Mouse (Mus musculus): Measurements from ENCODE around the gene Pdgfra. TPM values are rescaled to one million over a fixed set of nuclear protein-coding genes. Genes with fewer than 3 reads are reported as not detected.

Gene Pdgfra
- polyA plus RNA-seq, 1 experiment, result 2.1 TPM

DNA sequence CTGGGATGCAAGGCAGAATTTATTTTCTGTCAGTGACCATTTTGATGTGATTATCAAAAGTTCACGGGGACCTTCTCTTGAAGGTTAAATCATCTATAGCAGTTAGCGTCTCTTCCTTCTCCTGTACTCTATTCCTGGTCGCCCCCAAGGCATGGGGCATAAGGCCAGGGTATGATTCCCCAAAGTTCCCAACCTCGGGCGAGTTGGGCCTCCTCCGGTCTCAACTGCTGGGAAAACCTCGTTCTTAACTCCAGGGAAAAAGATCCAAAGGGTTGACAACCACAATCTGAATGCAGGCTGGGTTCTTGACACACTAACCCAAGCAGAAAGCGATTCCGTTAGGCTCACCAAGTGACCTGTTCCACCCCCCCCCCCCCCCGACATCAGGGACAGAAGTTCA lies 2.7 kb upstream of the Pdgfra start:
- no peaks in the 10 kb centered on the region for H3K4me1 ChIP-seq (ENCODE audit: control insufficient read depth, insufficient read depth, low read length)
- peaks cover 49% of the 10 kb centered on the region for H3K27me3 ChIP-seq (ENCODE audit: control insufficient read depth, insufficient read depth, low read length, poor library complexity, severe bottlenecking)
- no peaks in the 10 kb centered on the region for H3K36me3 ChIP-seq (ENCODE audit: control insufficient read depth, insufficient read depth, low read length, poor library complexity, severe bottlenecking)
- no peaks in the 10 kb centered on the region for H3K9me3 ChIP-seq (replicated peaks; ENCODE audit: control insufficient read depth, insufficient read depth, low read length, poor library complexity, severe bottlenecking)
- H3K27ac ChIP-seq (ENCODE audit: insufficient read depth, low read length), result no peak overlapping the region
- TF ChIP-seq POLR2A (IDR thresholded peaks at IDR 0.05; ENCODE audit: insufficient read depth, low read length) (no peak), CTCF (IDR thresholded peaks at IDR 0.05; ENCODE audit: low read depth, low read length) (no peak), EP300 (IDR thresholded peaks at IDR 0.05; ENCODE audit: insufficient read depth, low read depth, low read length) (no peak)
- H3K4me3 ChIP-seq (ENCODE audit: low read depth, low read length), result no peak overlapping the region
- H3K9ac ChIP-seq (ENCODE audit: low read depth, poor library complexity, severe bottlenecking), result no peak overlapping the region

DNA sequence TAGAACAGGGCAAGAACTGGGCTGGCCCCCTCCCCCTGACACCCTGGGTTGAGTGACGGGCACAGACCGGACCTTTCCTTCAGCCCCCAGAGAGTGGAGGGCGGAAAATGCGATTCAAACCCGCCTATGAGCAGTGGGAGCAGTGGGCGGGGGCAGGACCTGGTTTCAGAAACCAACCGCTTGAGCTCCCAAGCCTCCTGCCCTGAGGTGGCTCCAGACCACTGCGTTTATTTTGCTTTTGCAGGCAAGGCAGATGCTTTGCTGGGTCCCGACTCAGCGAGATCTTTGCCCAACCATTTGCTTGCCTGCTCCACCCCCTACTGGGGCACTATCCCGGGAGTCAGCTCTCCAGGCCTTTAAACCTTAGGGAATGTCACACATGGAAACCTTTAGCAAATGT lies 2.2 kb upstream of the Pdgfra start:
- no peaks in the 10 kb centered on the region for H3K4me1 ChIP-seq (ENCODE audit: control insufficient read depth, insufficient read depth, low read length)
- TF ChIP-seq CTCF (IDR thresholded peaks at IDR 0.05; ENCODE audit: low read depth, low read length) (no peak), EP300 (IDR thresholded peaks at IDR 0.05; ENCODE audit: insufficient read depth, low read depth, low read length) (no peak), POLR2A (IDR thresholded peaks at IDR 0.05; ENCODE audit: insufficient read depth, low read length) (no peak)
- no peaks in the 10 kb centered on the region for H3K36me3 ChIP-seq (ENCODE audit: control insufficient read depth, insufficient read depth, low read length, poor library complexity, severe bottlenecking)
- no peak overlapping the region for H3K27ac ChIP-seq (ENCODE audit: insufficient read depth, low read length)
- H3K4me3 ChIP-seq (ENCODE audit: low read depth, low read length), result no peak overlapping the region
- H3K27me3 ChIP-seq (ENCODE audit: control insufficient read depth, insufficient read depth, low read length, poor library complexity, severe bottlenecking), result peaks cover 50% of the 10 kb centered on the region
- no peak overlapping the region for H3K9ac ChIP-seq (ENCODE audit: low read depth, poor library complexity, severe bottlenecking)
- no peaks in the 10 kb centered on the region for H3K9me3 ChIP-seq (replicated peaks; ENCODE audit: control insufficient read depth, insufficient read depth, low read length, poor library complexity, severe bottlenecking)

DNA sequence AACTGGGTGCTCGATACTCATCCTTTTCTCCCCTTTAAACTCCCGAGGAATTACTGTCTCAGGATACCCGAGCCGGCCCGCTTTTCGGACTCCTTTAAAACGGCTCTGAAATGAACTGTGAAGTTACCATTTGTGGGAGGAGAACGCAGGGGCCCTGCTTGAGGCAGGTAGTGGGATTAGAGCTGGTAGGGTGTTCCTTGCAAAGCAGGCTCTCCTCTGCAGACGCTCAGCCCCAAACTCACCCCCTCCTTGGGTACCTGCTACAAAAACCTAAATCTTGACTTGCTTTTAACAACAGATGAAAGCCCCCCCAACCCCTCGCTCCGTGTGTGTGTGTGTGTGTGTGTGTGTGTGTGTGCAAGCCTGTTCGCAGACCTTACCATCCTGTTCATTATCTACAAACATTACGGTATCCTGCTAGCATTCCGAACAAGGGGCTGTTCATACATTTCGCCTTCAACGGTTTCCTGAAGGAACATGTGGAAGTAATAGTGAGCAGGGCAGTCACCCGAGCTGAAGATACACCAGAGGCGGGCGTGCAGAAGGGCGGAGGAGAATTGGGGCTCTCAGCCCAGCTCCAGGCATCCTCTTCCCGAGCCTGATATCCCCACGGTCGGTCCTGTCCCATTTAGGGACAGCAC lies 1.6 kb upstream of the Pdgfra start:
- Histone ChIP-seq H3K9me3 (replicated peaks; ENCODE audit: control insufficient read depth, insufficient read depth, low read length, poor library complexity, severe bottlenecking) (no peaks in the 10 kb centered on the region), H3K4me3 (ENCODE audit: low read depth, low read length) (no peak overlapping the region), H3K27me3 (ENCODE audit: control insufficient read depth, insufficient read depth, low read length, poor library complexity, severe bottlenecking) (peaks cover 50% of the 10 kb centered on the region), H3K4me1 (ENCODE audit: control insufficient read depth, insufficient read depth, low read length) (no peaks in the 10 kb centered on the region), H3K9ac (ENCODE audit: low read depth, poor library complexity, severe bottlenecking) (no peak overlapping the region), H3K27ac (ENCODE audit: insufficient read depth, low read length) (no peak overlapping the region), H3K36me3 (ENCODE audit: control insufficient read depth, insufficient read depth, low read length, poor library complexity, severe bottlenecking) (no peaks in the 10 kb centered on the region)
- TF ChIP-seq POLR2A (IDR thresholded peaks at IDR 0.05; ENCODE audit: insufficient read depth, low read length) (no peak), CTCF (IDR thresholded peaks at IDR 0.05; ENCODE audit: low read depth, low read length) (no peak), EP300 (IDR thresholded peaks at IDR 0.05; ENCODE audit: insufficient read depth, low read depth, low read length) (no peak)

DNA sequence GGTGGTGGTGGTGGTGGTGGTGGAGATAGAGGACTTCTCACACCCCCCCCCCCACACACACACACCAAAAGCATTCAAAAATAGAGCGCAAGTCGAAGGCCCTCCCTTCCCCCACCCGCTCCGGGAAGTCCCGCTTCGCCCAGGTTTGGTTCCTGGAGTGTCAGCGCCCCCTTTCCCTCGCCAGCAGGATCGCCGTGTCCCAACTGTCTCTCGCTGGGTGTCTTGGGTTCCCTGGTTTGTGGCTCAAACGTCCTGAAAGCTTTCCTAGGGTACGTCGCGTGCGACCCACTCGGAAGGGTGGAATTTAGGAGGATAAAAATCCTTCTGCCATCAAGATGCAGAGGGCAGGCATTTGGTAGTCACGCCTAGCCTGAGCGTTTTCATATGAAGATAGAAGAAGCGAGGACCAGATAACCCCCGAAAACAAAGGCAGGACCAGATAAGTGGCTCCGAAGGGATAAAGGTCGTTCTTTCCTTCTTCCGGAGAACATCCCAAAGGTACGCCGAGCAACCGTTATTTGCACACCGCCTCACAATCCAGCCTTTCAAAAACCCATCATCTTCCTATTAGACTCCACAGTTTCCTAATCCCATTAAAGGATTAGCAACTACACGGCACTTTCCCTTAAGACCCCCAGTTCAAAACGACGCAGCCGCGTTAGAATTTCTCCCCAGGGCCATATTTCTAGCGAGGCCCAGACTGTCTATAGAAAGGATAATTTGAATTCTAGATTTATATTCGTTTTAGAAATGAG lies 769 bp upstream of the Pdgfra start:
- Histone ChIP-seq H3K9ac (ENCODE audit: low read depth, poor library complexity, severe bottlenecking) (no peak overlapping the region), H3K9me3 (replicated peaks; ENCODE audit: control insufficient read depth, insufficient read depth, low read length, poor library complexity, severe bottlenecking) (no peaks in the 10 kb centered on the region), H3K36me3 (ENCODE audit: control insufficient read depth, insufficient read depth, low read length, poor library complexity, severe bottlenecking) (no peaks in the 10 kb centered on the region), H3K4me3 (ENCODE audit: low read depth, low read length) (peak overlapping the region; percentile 55), H3K27me3 (ENCODE audit: control insufficient read depth, insufficient read depth, low read length, poor library complexity, severe bottlenecking) (peaks cover 50% of the 10 kb centered on the region), H3K27ac (ENCODE audit: insufficient read depth, low read length) (no peak overlapping the region), H3K4me1 (ENCODE audit: control insufficient read depth, insufficient read depth, low read length) (no peaks in the 10 kb centered on the region)
- TF ChIP-seq EP300 (IDR thresholded peaks at IDR 0.05; ENCODE audit: insufficient read depth, low read depth, low read length) (0 out of 2 replicates have a peak, but pooled peaks have one; percentile 25), CTCF (IDR thresholded peaks at IDR 0.05; ENCODE audit: low read depth, low read length) (peak; percentile 60), POLR2A (IDR thresholded peaks at IDR 0.05; ENCODE audit: insufficient read depth, low read length) (no peak)

DNA sequence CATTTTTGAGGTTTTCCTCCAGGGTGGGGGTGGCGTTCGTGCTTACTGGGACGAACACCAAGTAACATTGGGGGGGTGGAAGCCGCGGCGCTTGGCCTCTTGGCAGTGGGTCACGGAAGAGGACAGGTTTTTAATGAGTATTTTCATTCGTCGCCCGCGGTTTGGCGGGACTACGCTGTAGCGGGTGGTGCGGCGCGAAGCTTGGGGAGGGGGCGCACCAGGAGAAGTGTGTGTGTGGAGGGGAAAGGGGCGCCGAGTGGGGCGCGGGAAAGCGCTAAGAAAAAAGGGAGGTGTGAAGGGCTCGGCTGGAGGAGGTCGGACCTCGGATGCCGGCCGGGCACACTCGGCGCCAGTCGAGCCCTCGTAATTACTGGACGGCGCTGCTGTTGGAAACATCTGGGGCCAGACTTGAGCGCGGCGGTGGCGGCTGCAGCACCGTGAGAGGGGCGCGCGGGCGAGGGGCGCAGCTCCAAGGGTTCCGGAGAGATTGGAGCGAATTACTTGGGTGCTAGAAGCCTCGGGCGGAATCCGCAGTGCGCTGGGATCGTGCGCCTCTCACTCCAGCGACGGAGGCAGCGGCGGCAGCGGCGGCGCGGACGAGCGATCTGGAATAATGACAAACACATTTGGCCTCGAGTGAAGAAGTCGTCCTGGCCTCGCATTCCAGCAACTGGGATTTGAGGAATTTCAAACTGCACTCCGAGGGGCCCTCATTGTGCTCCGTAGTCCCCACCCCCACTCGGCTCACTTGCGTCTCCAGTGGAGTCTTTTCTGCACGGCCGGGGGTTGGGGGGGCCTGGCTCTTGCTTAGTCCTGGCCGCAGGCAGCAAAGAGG lies 916 bp downstream of the Pdgfra start:
- Histone ChIP-seq H3K36me3 (ENCODE audit: control insufficient read depth, insufficient read depth, low read length, poor library complexity, severe bottlenecking) (no peaks in the 10 kb centered on the region), H3K4me1 (ENCODE audit: control insufficient read depth, insufficient read depth, low read length) (no peaks in the 10 kb centered on the region), H3K9ac (ENCODE audit: low read depth, poor library complexity, severe bottlenecking) (peak overlapping the region; percentile 36; the same call in 1 of the 2 replicates), H3K27ac (ENCODE audit: insufficient read depth, low read length) (no peak overlapping the region), H3K4me3 (ENCODE audit: low read depth, low read length) (peak overlapping the region; percentile 28), H3K9me3 (replicated peaks; ENCODE audit: control insufficient read depth, insufficient read depth, low read length, poor library complexity, severe bottlenecking) (no peaks in the 10 kb centered on the region), H3K27me3 (ENCODE audit: control insufficient read depth, insufficient read depth, low read length, poor library complexity, severe bottlenecking) (peaks cover 44% of the 10 kb centered on the region)
- TF ChIP-seq EP300 (IDR thresholded peaks at IDR 0.05; ENCODE audit: insufficient read depth, low read depth, low read length), result no peak

Data from ES-Bruce4 (cell line).